Mouse (Mus musculus): ENCODE results near the gene Lpcat2b.

The Lpcat2b gene

DNA sequence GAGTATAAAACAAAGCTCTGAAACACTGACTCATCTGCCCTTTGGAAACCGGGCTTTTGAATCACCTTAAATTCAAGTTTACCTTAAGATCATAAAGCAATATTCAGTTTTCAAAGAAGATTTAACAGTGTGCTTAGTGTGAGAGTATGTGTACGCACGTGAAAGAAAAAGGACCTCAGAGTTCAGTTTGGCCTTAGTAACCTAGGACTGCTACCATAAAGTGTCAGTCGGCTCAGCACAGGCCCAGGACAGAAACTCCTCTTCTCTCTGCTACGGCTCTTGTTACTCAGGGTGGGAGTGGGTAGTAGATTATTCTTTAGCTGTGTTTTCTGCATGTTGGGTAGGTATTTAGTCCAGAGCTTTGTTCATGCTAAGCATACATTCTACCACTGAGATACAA lies 18.3 kb downstream of the Lpcat2b start:
- DNase-seq: no peak

DNA sequence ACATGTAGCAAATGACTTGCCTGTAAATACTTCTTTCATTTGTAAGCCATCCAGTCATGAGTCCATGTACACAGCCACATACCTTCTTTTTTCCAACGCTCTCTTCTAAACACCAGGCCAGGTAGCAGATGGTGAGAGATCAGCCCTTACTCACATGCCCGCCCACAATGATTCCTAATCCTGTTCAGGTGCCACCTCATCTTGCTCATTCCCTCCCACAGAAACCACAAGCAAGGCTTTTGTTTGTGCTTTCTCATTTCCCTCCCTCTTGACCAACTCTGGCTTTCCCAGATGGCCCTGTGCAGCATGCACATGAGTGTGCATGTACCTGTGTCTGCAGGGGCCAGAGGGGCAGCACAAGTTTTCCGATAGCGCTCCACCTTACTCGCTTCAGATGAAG lies 18.9 kb downstream of the Lpcat2b start:
- no peak for DNase-seq

- no peak for DNase-seq
Observed at GRCm38 (mm10) chr5:107462147-107463076, 31.1 kb downstream of the Lpcat2b start.

DNA sequence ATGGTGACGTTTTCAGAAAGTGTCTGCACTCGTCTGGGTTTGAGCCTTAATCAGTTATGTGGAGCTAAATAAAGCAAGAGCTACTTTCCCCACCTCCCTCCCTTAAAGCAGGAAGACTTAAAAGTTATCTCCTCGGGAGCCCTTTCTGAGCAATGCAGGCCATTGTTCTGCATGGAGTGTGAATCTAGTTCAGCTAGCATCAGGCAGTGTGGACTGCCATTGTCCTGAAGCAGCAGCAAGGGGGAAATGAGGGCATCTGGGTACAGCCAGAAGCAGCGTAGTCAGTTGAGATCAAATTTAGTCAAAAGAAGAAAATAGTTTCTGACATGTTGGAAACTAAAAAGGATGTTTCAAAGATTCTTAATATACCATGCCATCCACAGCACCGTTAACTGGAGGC lies 35.2 kb downstream of the Lpcat2b start:
- DNase-seq: no peak

DNA sequence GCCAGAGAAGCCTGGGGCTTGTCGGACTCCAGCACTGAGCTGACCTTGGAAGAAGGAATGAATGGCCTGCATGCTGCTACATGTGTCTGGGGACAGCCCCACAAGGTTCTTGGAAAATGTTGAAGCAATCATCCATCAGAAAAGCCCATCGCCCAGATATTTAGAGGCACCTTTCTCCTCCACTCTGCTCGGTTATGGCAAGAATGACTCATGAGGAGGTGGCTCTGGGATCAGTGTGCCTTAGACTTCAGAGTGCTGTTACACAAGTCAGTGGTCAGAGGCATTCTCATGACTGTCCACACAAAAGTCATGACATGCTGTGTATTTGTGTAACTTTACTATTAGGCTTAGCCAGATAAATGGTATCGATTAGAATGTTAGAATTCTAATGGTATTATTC lies 35.7 kb downstream of the Lpcat2b start:
- DNase-seq: no peak

DNA sequence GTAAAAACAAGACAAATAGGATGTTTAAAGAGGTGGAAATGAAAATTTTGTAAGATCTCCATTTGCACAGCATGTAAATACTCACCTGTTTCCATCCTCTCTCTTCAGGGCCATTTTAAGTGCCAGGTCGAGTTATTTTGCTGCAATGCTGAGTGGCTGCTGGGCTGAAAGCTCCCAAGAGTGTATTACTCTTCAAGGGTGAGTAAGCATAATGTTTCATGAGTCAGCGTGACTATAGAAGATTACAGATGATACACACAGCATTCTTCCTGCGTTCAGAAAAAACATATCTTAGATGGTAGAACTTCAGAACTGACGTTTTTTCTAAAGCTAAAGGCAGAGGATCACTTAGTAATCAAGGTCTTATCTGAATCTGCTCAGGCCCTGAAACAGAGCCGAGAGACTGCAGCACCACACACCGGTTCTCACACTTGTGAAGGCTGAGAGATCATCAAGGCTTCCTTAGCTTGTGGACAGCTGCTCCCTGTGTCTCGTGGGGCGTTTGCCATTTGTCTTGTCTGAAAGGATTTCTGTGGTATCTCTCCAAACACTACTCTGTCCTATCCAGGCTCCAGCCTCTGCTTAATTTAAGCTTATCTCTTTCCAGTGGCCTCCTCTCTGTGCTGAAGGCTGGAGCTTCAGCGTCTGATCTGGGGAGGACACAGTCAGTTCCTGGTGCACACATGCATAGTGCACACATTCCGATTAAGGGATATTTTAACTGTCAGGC lies 39.4 kb downstream of the Lpcat2b start:
- no peak for DNase-seq

DNA sequence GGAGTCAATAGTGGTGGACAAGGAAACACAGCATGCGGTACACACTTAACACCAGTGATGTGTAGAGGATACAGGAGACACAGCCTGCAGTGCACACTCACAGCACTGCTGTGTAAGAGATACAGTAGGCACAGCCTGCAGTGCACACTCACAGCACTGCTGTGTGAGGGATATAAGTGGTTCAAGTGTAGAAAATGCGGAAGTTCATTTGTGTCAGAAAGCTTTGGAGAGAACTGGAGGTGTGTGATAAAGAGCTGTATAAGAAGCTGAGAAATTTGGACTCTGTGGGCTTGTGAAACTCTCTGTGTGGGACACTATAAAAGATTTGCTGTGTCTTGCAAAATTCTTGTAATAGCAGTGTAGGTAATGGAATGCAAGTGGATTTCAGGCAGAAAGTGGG lies 48.8 kb downstream of the Lpcat2b start:
- DNase-seq: no peak

Data from lung, postnatal 36 days (tissue).